Mouse (Mus musculus) CH12.LX (cell line): Measurements from ENCODE around the gene Spata33. TPM values are rescaled to one million over a fixed set of nuclear protein-coding genes. Genes with fewer than 3 reads are reported as not detected.

ENCODE experiments used
- DNase-seq: peaks from one replicate; pipeline ENCODE4 v3.0.0-alpha.2; 2013; ENCODE audit errors: extremely low read depth
- H3K27ac ChIP-seq: 2 replicates; pipeline ENCODE4 v1.5.1; 2012; ENCODE audit warnings: low read depth, mild to moderate bottlenecking, control low read depth, moderate library complexity; ENCODE audit not compliant: insufficient read depth
- H3K27me3 ChIP-seq: replicated peaks from 2 replicates; pipeline ENCODE3; 2012; ENCODE audit warnings: inconsistent platforms
- H3K36me3 ChIP-seq, 2 experiments: replicated peaks in 1 of 2; 2 replicates each; pipeline versions ENCODE3 to v1.6.1; 2012; ENCODE audit warnings: inconsistent platforms in 1 of 2, low read length in 1 of 2, mild to moderate bottlenecking in 1 of 2, mixed read lengths in 1 of 2, moderate library complexity in 1 of 2; ENCODE audit not compliant: control insufficient read depth in 1 of 2, insufficient read depth in 1 of 2
- H3K4me1 ChIP-seq, 2 experiments: 2 replicates each; pipeline ENCODE4 v1.6.1; 2012; ENCODE audit warnings: inconsistent platforms in 1 of 2, moderate library complexity in 1 of 2; ENCODE audit not compliant: insufficient read depth in 2 of 2, control insufficient read depth in 1 of 2
- H3K4me2 ChIP-seq: 2 replicates; pipeline ENCODE4 v1.6.1; 2012; ENCODE audit warnings: low read depth, mild to moderate bottlenecking, control low read depth; ENCODE audit not compliant: poor library complexity, insufficient read depth, severe bottlenecking
- H3K4me3 ChIP-seq, 3 experiments: fragments of 150-350 bp in 1 of 3; sonication (generic) in 1 of 3; replicated peaks in 1 of 3; 2 replicates each; pipeline versions ENCODE3 to v1.5.1; 2011 to 2012; ENCODE audit warnings: low read depth in 2 of 3, low read length in 2 of 3, mild to moderate bottlenecking in 2 of 3, moderate library complexity in 2 of 3, control low read depth in 1 of 3, improper control_type of control experiment in 1 of 3, inconsistent platforms in 1 of 3, mixed read lengths in 1 of 3; ENCODE audit not compliant: poor library complexity in 1 of 3
- H3K79me2 ChIP-seq: replicated peaks from 2 replicates; pipeline ENCODE4 v1.6.1; 2012; ENCODE audit warnings: mild to moderate bottlenecking, moderate library complexity; ENCODE audit not compliant: control insufficient read depth, poor library complexity, insufficient read depth, severe bottlenecking; ENCODE audit errors: extremely low read depth
- H3K9ac ChIP-seq: 2 replicates; pipeline ENCODE4 v1.6.1; 2012; ENCODE audit warnings: low read depth, mild to moderate bottlenecking, control low read depth, moderate library complexity; ENCODE audit not compliant: insufficient read depth
- H3K9me3 ChIP-seq: replicated peaks from 2 replicates; pipeline ENCODE3; 2012; ENCODE audit warnings: low read length, inconsistent platforms, mixed read lengths
- CHD1 ChIP-seq: IDR thresholded peaks from 2 replicates; pipeline ENCODE4 v1.6.1; 2012; ENCODE audit warnings: low read depth, low read length, improper control_type of control experiment, inconsistent platforms
- CHD2 ChIP-seq: IDR thresholded peaks from 2 replicates; pipeline ENCODE4 v1.6.1; 2011; ENCODE audit warnings: low read length, improper control_type of control experiment
- E2F4 ChIP-seq: IDR thresholded peaks from 2 replicates; pipeline ENCODE4 v1.6.1; 2011; ENCODE audit warnings: low read depth, low read length, improper control_type of control experiment; ENCODE audit not compliant: insufficient replicate concordance
- ELF1 ChIP-seq: IDR thresholded peaks from 2 replicates; pipeline ENCODE4 v1.6.1; 2014; ENCODE audit warnings: low read depth, mild to moderate bottlenecking, inconsistent platforms, low read length, improper control_type of control experiment
- EP300 ChIP-seq: IDR thresholded peaks from 2 replicates; pipeline ENCODE4 v1.6.1; 2011; ENCODE audit warnings: low read length, improper control_type of control experiment
- GABPA ChIP-seq: IDR thresholded peaks from 2 replicates; pipeline ENCODE4 v1.6.1; 2012; ENCODE audit warnings: low read depth, low read length, improper control_type of control experiment, inconsistent platforms; ENCODE audit not compliant: insufficient replicate concordance
- IRF4 ChIP-seq: IDR thresholded peaks from 2 replicates; pipeline ENCODE4 v1.6.1; 2014; ENCODE audit warnings: low read depth, mild to moderate bottlenecking, inconsistent platforms, low read length, improper control_type of control experiment
- JUND ChIP-seq: conservative IDR thresholded peaks from 2 replicates; pipeline ENCODE4 v1.6.1; 2011; ENCODE audit warnings: low read depth, low read length, improper control_type of control experiment
- MAX ChIP-seq: IDR thresholded peaks from 2 replicates; pipeline ENCODE4 v1.6.1; 2011; ENCODE audit warnings: low read length, improper control_type of control experiment
- MAZ ChIP-seq: IDR thresholded peaks from 2 replicates; pipeline ENCODE4 v1.6.1; 2012; ENCODE audit warnings: low read depth, mild to moderate bottlenecking, inconsistent platforms, low read length, improper control_type of control experiment, moderate library complexity
- MYC ChIP-seq: IDR thresholded peaks from 2 replicates; pipeline ENCODE4 v1.6.1; 2011; ENCODE audit warnings: low read depth, mild to moderate bottlenecking, improper control_type of control experiment, low read length
- NRF1 ChIP-seq: IDR thresholded peaks from 2 replicates; pipeline ENCODE4 v1.6.1; 2014; ENCODE audit warnings: low read depth, mild to moderate bottlenecking, inconsistent platforms, low read length, improper control_type of control experiment, moderate library complexity
- PAX5 ChIP-seq: IDR thresholded peaks from 2 replicates; pipeline ENCODE4 v1.6.1; 2012; ENCODE audit warnings: low read length, inconsistent platforms, mixed read lengths
- POLR2AphosphoS2 ChIP-seq: IDR thresholded peaks from 2 replicates; pipeline ENCODE4 v1.6.1; 2011; ENCODE audit warnings: low read depth, low read length, improper control_type of control experiment
- SIN3A ChIP-seq: IDR thresholded peaks from 2 replicates; pipeline ENCODE4 v1.6.1; 2012; ENCODE audit warnings: low read length, improper control_type of control experiment, inconsistent platforms
- SMC3 ChIP-seq: IDR thresholded peaks from 2 replicates; pipeline ENCODE4 v1.6.1; 2011; ENCODE audit warnings: low read depth, low read length, improper control_type of control experiment
- TBP ChIP-seq: conservative IDR thresholded peaks from 2 replicates; pipeline ENCODE4 v1.6.1; 2011; ENCODE audit warnings: low read depth, low read length, improper control_type of control experiment
- TCF12 ChIP-seq: IDR thresholded peaks from 2 replicates; pipeline ENCODE4 v1.6.1; 2014; ENCODE audit warnings: low read depth, mild to moderate bottlenecking, inconsistent platforms, low read length, improper control_type of control experiment
- UBTF ChIP-seq: IDR thresholded peaks from 2 replicates; pipeline ENCODE4 v1.6.1; 2012; ENCODE audit warnings: low read depth, mild to moderate bottlenecking, inconsistent platforms, low read length, improper control_type of control experiment, moderate library complexity
- USF1 ChIP-seq: IDR thresholded peaks from 2 replicates; pipeline ENCODE4 v1.6.1; 2014; ENCODE audit warnings: low read depth, mild to moderate bottlenecking, inconsistent platforms, low read length, improper control_type of control experiment
- USF2 ChIP-seq: conservative IDR thresholded peaks from 2 replicates; pipeline ENCODE4 v1.6.1; 2011; ENCODE audit warnings: low read depth, low read length, improper control_type of control experiment
- ZMIZ1 ChIP-seq: IDR thresholded peaks from 2 replicates; pipeline ENCODE4 v1.6.1; 2012; ENCODE audit warnings: low read depth, mild to moderate bottlenecking, inconsistent platforms, low read length, improper control_type of control experiment
- ZNF384 ChIP-seq: IDR thresholded peaks from 2 replicates; pipeline ENCODE4 v1.6.1; 2012; ENCODE audit warnings: low read depth, low read length, improper control_type of control experiment, inconsistent platforms
- dilution Hi-C: fragments of 300-500 bp; cut with MboI; formaldehyde crosslinking; loops from 2 replicates; pipeline ENCODE4 v1.14.3; 2020; ENCODE audit warnings: low sequenced_read_pairs; ENCODE audit not compliant: extremely low pct_unique_long_range_greater_than_20kb, extremely low pct_ligation_motif_present
- in situ Hi-C: fragments of 300-500 bp; cut with MboI; formaldehyde crosslinking; loops from 3 replicates; pipeline ENCODE4 v1.14.3; 2019; ENCODE audit warnings: low sequenced_read_pairs, low pct_ligation_motif_present, low pct_unique_long_range_greater_than_20kb, mixed read lengths
- polyA plus RNA-seq: library from polyadenylated mRNA; unstranded; fragments of >175 nt; gene quantifications from 2 replicates; pipeline ENCODE4 v1.2.1, GENCODE M21; 2012; ENCODE audit warnings: low read depth; ENCODE audit not compliant: insufficient read length
- total RNA-seq, 2 experiments: library from RNA; depleted of rRNA; stranded (reverse); fragments of 300-350 nt in 1 of 2; fragments of >200 nt in 1 of 2; gene quantifications; 2 replicates each; pipeline ENCODE4 v1.2.3; 2012 to 2014

The Spata33 gene
- total and polyA plus RNA-seq, 3 experiments = 0.36 to 0.41 (median 0.38) TPM

DNA sequence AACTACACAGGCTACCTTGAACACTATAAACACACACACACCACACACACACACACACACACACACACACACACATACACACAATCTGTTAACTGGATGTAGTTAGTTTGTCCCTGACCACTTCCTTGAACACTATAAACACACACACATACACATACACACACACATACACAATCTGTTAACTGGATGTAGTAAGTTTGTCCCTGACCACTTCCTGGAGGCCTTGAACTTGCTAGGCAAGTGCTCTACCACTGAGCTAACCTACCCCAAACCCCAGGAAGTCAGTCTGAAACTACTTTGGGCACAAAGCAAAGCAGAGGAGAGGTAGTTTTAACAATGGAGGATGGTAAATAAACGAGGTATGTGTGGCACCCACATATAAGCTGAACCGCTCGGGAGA lies 9.1 kb upstream of the Spata33 start:
- Histone ChIP-seq H3K27me3 (peaks cover 21% of the 10 kb centered on the region), H3K9ac (no peak overlapping the region), H3K36me3 (peaks cover 38 to 49% of the 10 kb centered on the region in 2 experiments), H3K4me3 (no peak overlapping the region), H3K4me1 (0 out of 4 replicates have a peak, but pooled peaks cover 0 to 3% of the 10 kb centered on the region in 2 experiments), H3K27ac (no peak overlapping the region), H3K79me2 (no peaks in the 10 kb centered on the region), H3K4me2 (no peak overlapping the region), H3K9me3 (no peaks in the 10 kb centered on the region)
- TF ChIP-seq CHD2 = no peak
- no peak for TF ChIP-seq NRF1
- TF ChIP-seq SIN3A = no peak
- TF ChIP-seq USF2 = no peak
- TF ChIP-seq JUND = no peak
- TF ChIP-seq TBP = no peak
- no peak for TF ChIP-seq PAX5
- TF ChIP-seq ZNF384 = no peak
- TF ChIP-seq USF1 = no peak
- TF ChIP-seq E2F4 = no peak
- TF ChIP-seq IRF4 = no peak
- no peak for TF ChIP-seq MYC
- TF ChIP-seq GABPA = no peak
- no peak for TF ChIP-seq MAZ
- TF ChIP-seq SMC3 = no peak
- TF ChIP-seq ZMIZ1 = no peak
- TF ChIP-seq POLR2AphosphoS2 = no peak
- TF ChIP-seq ELF1 = no peak
- no peak for TF ChIP-seq UBTF
- TF ChIP-seq EP300 = no peak
- DNase-seq = no peak
- in situ Hi-C loops (no loop called here), dilution Hi-C loops (no loop called here)

DNA sequence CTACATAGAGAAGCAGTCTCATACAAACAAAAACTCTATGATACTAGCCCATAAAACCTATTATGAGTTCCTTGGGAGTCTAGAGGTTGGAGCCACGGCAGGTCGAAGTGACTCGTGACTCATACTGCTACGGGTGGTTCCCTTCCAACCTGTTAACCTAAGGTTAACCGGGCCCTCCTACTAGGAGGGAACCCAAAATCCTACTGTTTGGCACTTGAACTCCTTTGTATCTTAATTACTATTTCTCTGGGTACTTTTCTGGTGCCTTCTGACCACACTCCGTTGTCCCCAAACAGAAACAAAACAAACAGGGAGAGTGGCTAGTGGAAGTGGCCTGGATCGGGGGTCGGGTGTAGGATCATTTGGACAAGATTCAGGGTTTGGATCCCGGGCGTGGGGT lies 756 bp upstream of the Spata33 start:
- H3K9ac ChIP-seq = peak overlapping the region; percentile 99
- dilution Hi-C loops = no loop called here

More for the DNA sequence above, 756 bp upstream of the Spata33 start:
- peaks cover 0 to 17% of the 10 kb centered on the region in 2 experiments; a peak in 2 of 4 replicates for H3K4me1 ChIP-seq
- peaks cover 16% of the 10 kb centered on the region for H3K79me2 ChIP-seq
- peaks cover 5% of the 10 kb centered on the region for H3K27me3 ChIP-seq
- in situ Hi-C loops = no loop called here
- H3K4me2 ChIP-seq = peak overlapping the region; percentile 87
- H3K4me3 ChIP-seq = peak overlapping the region; percentile 87 to 99 (median 96)
- DNase-seq = no peak
- H3K27ac ChIP-seq = no peak overlapping the region
- H3K36me3 ChIP-seq = peaks cover 36 to 41% of the 10 kb centered on the region in 2 experiments
- TF ChIP-seq MYC (no peak), SIN3A (no peak), MAX (no peak), TCF12 (no peak), ZMIZ1 (no peak), CHD1 (no peak), USF1 (no peak)
- H3K9me3 ChIP-seq = no peaks in the 10 kb centered on the region
